29 mouse cellular contexts compared by ENCODE assay signal in genomic region chr8:115420131-115420530, GRCm38 (mm10).
DNase-seq lines count a peak whose midpoint lies in the region; ATAC-seq lines count a peak whose summit lies in the region.
"Had no signal": no experiment of that assay in that cellular context is flagged by ENCODE, and none has a peak within 500 bp of the region (broad histone marks: within the 10 kb centered on the region; RNA-seq: fewer than 3 reads in every experiment).

No protein-coding gene starts in this region.

- no peaks in the 10 kb centered on the region for H3K4me1 ChIP-seq in brown adipose tissue, adult 24 weeks (ENCODE audit: control insufficient read depth, insufficient read depth, insufficient read length, low read length)
- H3K4me1 ChIP-seq: forebrain, embryonic 15.5 days; heart, embryonic 12.5 days; heart, embryonic 15.5 days had no signal

- peak; percentile 16; the same call in 1 of the 2 replicates for ATAC-seq in megakaryocyte, adult 5-6 weeks (ENCODE audit: poor library complexity, severe bottlenecking)
- ATAC-seq: forebrain, embryonic 15.5 days; hindbrain, postnatal 0 days; inflammation-experienced regulatory T-cells, adult 6 months; Patski had no signal

- peak; percentile 85 for DNase-seq in heart, adult 11 months
- DNase-seq in heart, postnatal 25 days (ENCODE audit: low spot score) = no peak
- DNase-seq in layer of hippocampus, adult 18-20 months (ENCODE audit: low spot score in 2 of 2) = no peak
- DNase-seq in cerebellum, postnatal 14 days = no peak
- no peak for DNase-seq in right cerebral cortex, adult 18-20 months
- DNase-seq: adrenal gland, postnatal 14 days; B cell, adult 2 months; cerebellum, adult 11 months; cerebellum, adult 2 months; cerebellum, adult 9-11 months; cerebellum, postnatal 36 days; embryo, embryonic 11 days; gastrocnemius, postnatal 25 days; heart, adult 18-20 months; heart, postnatal 10 days; heart, postnatal 4 days had no signal

- intact Hi-C loops in heart, postnatal 25 days (cut with DNase I) = no loop called here

- H3K27ac ChIP-seq in brown adipose tissue, adult 24 weeks (replicated peaks; ENCODE audit: low read depth, low read length) = peak overlapping the region; percentile 54; the same call in 1 of the 2 replicates
- H3K27ac ChIP-seq: embryonic facial prominence, embryonic 10.5 days; embryonic facial prominence, embryonic 13.5 days; forebrain, embryonic 12.5 days; forebrain, embryonic 15.5 days; heart, embryonic 15.5 days; hindbrain, embryonic 14.5 days; hindbrain, postnatal 0 days had no signal

- H3K4me3 ChIP-seq in brown adipose tissue, adult 24 weeks (ENCODE audit: insufficient read depth, low read depth, low read length) = no peak overlapping the region
- H3K4me3 ChIP-seq: embryonic facial prominence, embryonic 10.5 days; embryonic facial prominence, embryonic 13.5 days; erythroblast, embryonic 14.5 days; forebrain, embryonic 12.5 days; forebrain, embryonic 15.5 days; heart, embryonic 12.5 days; heart, embryonic 15.5 days had no signal
